Mouse (Mus musculus) bone marrow macrophage, adult 2 months (primary cell): ENCODE measurements around the gene Exoc6. TPM values are rescaled to one million over a fixed set of nuclear protein-coding genes. Genes with fewer than 3 reads are reported as not detected.

ENCODE experiments used
- H3K27ac ChIP-seq: 2 replicates; pipeline ENCODE4 v1.5.1; 2012; ENCODE audit warnings: low read depth, low read length; ENCODE audit not compliant: insufficient read depth
- H3K4me1 ChIP-seq: 2 replicates; pipeline ENCODE4 v1.6.1; 2012; ENCODE audit warnings: low read length; ENCODE audit not compliant: control insufficient read depth, insufficient read depth
- H3K4me3 ChIP-seq: 2 replicates; pipeline ENCODE4 v1.5.1; 2012; ENCODE audit warnings: mild to moderate bottlenecking, low read length, moderate library complexity; ENCODE audit not compliant: insufficient read depth
- CTCF ChIP-seq: IDR thresholded peaks from 2 replicates; pipeline ENCODE4 v1.5.1; 2012; ENCODE audit warnings: low read depth, mild to moderate bottlenecking, low read length, moderate library complexity
- POLR2A ChIP-seq: IDR thresholded peaks from 2 replicates; pipeline ENCODE4 v1.6.1; 2012; ENCODE audit warnings: mild to moderate bottlenecking, low read depth, low read length, borderline replicate concordance
- polyA plus RNA-seq: library from polyadenylated mRNA; stranded (reverse); fragments of >200 nt; gene quantifications from 2 replicates; pipeline ENCODE4 v1.2.4, GENCODE M21; 2012; ENCODE audit not compliant: missing spikeins, insufficient read depth, insufficient read length

Exoc6 gene
- polyA plus RNA-seq, 1 experiment, result 26.6 TPM

GRCm38 (mm10) chr19:37696603-37697334 is 146.6 kb downstream of the Exoc6 start:
- Histone ChIP-seq H3K4me3 (peak overlapping the region; percentile 55), H3K27ac (no peak overlapping the region), H3K4me1 (peaks cover 14% of the 10 kb centered on the region)
- TF ChIP-seq CTCF (no peak), POLR2A (no peak)

GRCm38 (mm10) chr19:37697335-37697636 is 147.1 kb downstream of the Exoc6 start:
- TF ChIP-seq POLR2A (no peak), CTCF (no peak)
- H3K4me3 ChIP-seq, result peak overlapping the region; percentile 55

GRCm38 (mm10) chr19:37697651-37698272 is 147.5 kb downstream of the Exoc6 start, which contains the start of gene Cyp26a1:
Cyp26a1 (plus strand) TSS chr19:37697798.
- no peak within 1 kb of the TSS for H3K27ac ChIP-seq
- H3K4me3 ChIP-seq, result peak within 1 kb of the TSS; percentile 55
- peaks cover 9% of the 10 kb centered on the region for H3K4me1 ChIP-seq
- TF ChIP-seq POLR2A, result no peak
- no peak for TF ChIP-seq CTCF

More at GRCm38 (mm10) chr19:37697335-37697636, 147.1 kb downstream of the Exoc6 start:
- peaks cover 11% of the 10 kb centered on the region for H3K4me1 ChIP-seq
- H3K27ac ChIP-seq, result no peak overlapping the region

GRCm38 (mm10) chr19:37698273-37699160 is 148.3 kb downstream of the Exoc6 start:
- peaks cover 7% of the 10 kb centered on the region; the same call in 1 of the 2 replicates for H3K4me1 ChIP-seq
- H3K27ac ChIP-seq, result no peak overlapping the region
- no peak for TF ChIP-seq CTCF
- no peak for TF ChIP-seq POLR2A
- peak overlapping the region; percentile 55 for H3K4me3 ChIP-seq

GRCm38 (mm10) chr19:37699711-37700110 is 149.5 kb downstream of the Exoc6 start:
- H3K4me1 ChIP-seq, result peaks cover 7% of the 10 kb centered on the region; the same call in 1 of the 2 replicates
- H3K27ac ChIP-seq, result no peak overlapping the region
- TF ChIP-seq POLR2A (no peak), CTCF (no peak)
- no peak overlapping the region for H3K4me3 ChIP-seq

- Histone ChIP-seq H3K4me3 (no peak overlapping the region), H3K4me1 (no peaks in the 10 kb centered on the region), H3K27ac (no peak overlapping the region)
- TF ChIP-seq POLR2A (no peak), CTCF (no peak)
These were observed 152.3 kb downstream of the Exoc6 start for GRCm38 (mm10) chr19:37702377-37703076.

- TF ChIP-seq CTCF (peak; percentile 93), POLR2A (no peak)
- H3K27ac ChIP-seq, result no peak overlapping the region
- no peak overlapping the region for H3K4me3 ChIP-seq
- no peaks in the 10 kb centered on the region for H3K4me1 ChIP-seq
These were observed 153.8 kb downstream of the Exoc6 start for GRCm38 (mm10) chr19:37703902-37704509.

GRCm38 (mm10) chr19:37705722-37706121 is 155.5 kb downstream of the Exoc6 start:
- Histone ChIP-seq H3K4me1 (no peaks in the 10 kb centered on the region), H3K4me3 (no peak overlapping the region), H3K27ac (no peak overlapping the region)
- no peak for TF ChIP-seq POLR2A
- no peak for TF ChIP-seq CTCF

GRCm38 (mm10) chr19:37714681-37715080 is 164.5 kb downstream of the Exoc6 start:
- TF ChIP-seq POLR2A, result no peak
- no peak for TF ChIP-seq CTCF
- Histone ChIP-seq H3K27ac (no peak overlapping the region), H3K4me1 (no peaks in the 10 kb centered on the region), H3K4me3 (no peak overlapping the region)
